Mouse (Mus musculus) cerebellum, postnatal 10 days (tissue): Measurements from ENCODE around the gene Enah.

Experiments used
- DNase-seq, 2 experiments: peaks; one replicate each; pipeline ENCODE4 v3.0.0; 2021; ENCODE audit warnings: mixed read lengths in 2 of 2

Gene Enah

DNA sequence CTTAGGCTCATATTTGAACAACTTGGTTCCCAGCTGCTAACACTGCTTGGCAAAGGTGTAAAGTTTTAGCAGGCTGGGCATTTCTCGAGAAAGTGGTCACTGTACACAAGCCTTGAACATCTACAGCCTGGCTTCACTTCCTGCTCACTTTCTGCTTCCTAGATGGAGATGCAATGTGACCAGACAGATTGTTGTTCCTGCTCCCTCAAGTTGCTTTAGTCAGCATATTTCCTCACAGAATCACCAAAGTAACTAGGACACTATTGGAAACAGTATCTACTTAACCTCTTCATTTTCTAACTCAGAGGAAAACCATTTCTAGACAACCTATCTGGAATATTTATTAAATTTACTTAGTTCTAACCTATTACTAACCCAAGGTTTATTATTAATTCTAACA is 61.4 kb downstream of the Enah start:
- DNase-seq, result no peak

- no peak for DNase-seq
These were observed 62.1 kb downstream of the Enah start for GRCm38 (mm10) chr1:181957736-181958135.

- no peak for DNase-seq
These were observed 66.2 kb downstream of the Enah start for GRCm38 (mm10) chr1:181953547-181953946.

DNA sequence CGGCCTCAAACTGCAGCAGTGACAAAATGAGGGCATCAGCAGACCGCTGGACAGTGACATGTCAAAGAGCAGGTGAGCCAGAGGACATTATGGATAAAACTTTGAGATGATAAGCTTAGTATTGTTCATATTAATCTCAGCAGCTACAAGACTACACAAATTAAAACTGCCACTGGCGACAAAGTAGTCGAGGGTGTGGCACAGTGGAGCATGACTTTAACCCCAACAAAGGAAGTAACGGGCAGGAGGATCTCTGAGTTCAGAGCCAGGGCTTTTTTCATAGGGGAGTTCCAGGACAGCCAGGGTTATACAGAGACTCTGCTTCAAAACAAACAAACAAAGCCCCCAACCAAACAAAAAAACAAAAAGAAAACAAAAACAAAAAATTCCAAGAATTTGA is 68.5 kb downstream of the Enah start:
- no peak for DNase-seq

GRCm38 (mm10) chr1:181950721-181951120 is 69.1 kb downstream of the Enah start:
- DNase-seq, result no peak

DNA sequence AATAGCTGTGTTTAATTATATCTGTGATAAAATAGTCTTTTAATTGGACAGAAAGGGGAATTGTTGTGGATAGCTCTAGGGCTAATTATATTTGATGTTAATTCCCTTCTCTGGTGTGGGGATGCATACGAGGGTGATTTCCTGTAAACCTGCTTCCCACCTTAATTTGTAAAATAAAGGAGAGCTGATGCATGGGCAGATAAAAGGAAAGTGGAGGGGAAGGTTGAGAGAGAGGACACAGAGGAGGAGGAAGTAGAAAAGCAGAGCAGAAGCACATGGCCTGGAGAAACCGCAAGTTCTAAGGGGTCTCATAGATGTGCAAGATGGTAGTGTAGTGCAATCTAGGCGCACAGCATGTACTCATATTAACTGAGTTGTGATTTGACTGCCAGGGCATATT is 71.6 kb downstream of the Enah start:
- DNase-seq, result no peak

- no peak for DNase-seq
These were observed 82.7 kb downstream of the Enah start for GRCm38 (mm10) chr1:181937064-181937463.

- DNase-seq, result no peak
These were observed 91.4 kb downstream of the Enah start for GRCm38 (mm10) chr1:181928388-181928787.

DNA sequence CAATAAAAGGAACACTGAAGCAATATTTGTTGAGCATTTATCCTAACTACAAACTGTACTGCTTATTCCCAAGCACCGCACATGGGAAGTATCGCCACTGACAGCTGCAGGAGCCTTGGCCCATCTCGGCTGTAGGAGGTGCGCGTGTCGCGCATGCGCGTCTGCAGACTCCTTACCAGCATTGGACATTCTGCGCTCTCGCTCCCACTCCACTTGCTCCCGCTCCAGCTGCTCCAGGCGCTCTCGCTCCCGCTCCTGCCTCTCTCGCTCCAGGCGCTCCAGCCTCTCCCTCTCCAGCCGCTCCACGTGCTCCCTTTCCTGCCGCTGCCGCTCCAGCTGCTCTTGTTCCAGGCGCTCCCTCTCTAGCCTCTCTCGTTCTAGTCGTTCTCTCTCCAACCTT is 96.4 kb downstream of the Enah start:
- DNase-seq, result peak; percentile 6 to 8

- DNase-seq, result peak; percentile 15 to 19
These were observed 98.0 kb downstream of the Enah start for GRCm38 (mm10) chr1:181921580-181922494.

- DNase-seq, result no peak
These were observed 107.9 kb downstream of the Enah start for GRCm38 (mm10) chr1:181911841-181912240.

DNA sequence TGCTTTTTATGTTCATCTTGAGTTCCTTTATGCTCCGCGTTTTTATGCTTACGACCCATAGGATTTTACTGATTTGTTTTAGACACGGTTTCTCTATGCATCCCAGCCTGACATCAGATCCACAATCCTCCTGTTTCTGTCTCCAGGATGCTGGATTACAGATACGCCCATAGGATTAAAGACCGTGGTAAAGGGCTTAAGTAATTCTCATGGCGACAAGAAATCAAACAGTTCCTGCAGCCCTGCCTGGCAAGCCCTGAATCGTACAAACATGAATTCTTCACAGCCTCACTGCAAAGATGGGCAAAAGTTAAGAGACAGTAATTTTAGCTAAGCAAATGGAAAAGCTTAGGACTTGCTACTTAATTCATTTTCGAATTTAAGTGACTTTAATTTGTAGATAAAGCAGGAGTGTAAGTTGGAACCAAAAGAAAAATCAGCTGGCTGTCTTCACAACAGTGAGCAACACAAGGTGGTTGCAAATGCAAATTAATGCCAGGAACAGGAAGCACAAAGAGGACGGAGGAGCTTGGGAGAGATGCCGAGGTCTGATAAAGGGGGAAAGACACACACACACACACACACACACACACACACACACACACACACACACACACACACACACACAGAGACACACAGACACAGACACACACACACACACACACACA is 118.0 kb downstream of the Enah start:
- no peak for DNase-seq

- no peak for DNase-seq
These were observed 118.9 kb downstream of the Enah start for GRCm38 (mm10) chr1:181900846-181901245.

DNA sequence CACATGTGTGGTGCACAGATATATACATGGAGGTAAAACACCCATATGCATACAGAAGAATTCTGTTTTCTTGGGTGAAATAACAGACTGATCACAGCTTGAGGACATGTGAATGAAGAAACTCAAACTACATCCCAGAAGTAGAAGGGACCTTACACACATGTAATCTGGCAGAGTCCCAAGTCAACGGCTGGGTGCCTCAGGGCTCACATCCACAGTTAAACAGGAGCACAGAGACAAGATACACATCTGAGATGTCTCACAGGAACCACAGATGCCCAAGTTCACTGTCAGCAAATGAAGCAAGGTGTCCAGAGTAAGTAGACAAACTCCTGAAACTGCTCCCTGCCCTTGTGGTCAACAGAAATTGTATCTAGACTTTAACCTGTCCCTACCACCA is 120.8 kb downstream of the Enah start:
- DNase-seq, result no peak

GRCm38 (mm10) chr1:181896991-181897390 is 122.8 kb downstream of the Enah start:
- no peak for DNase-seq

- DNase-seq, result peak; percentile 24 to 35
These were observed 126.1 kb downstream of the Enah start for GRCm38 (mm10) chr1:181893721-181894120.

DNA sequence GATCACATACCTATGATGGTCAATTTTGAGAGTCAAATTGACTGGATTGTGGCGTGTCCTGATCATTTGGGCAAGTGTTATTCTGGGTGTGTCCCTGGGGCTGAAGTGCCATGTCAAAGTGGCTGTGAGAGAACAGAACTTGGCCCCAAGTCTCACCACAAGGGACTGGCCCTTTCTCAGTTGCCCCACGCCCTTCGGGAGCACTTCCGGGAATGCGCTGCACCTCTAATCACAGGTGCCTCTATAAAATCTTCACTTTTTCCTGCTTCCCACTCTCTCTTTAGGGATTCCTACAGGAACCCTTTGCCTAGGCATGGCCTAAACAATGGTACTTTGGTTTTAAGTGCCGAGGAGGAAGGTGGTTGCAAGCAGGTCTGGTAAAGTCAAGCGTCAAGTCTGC is 130.1 kb downstream of the Enah start:
- DNase-seq, result no peak

- peak; percentile 94 to 97 for DNase-seq
These were observed 131.0 kb downstream of the Enah start for GRCm38 (mm10) chr1:181888801-181889200.

DNA sequence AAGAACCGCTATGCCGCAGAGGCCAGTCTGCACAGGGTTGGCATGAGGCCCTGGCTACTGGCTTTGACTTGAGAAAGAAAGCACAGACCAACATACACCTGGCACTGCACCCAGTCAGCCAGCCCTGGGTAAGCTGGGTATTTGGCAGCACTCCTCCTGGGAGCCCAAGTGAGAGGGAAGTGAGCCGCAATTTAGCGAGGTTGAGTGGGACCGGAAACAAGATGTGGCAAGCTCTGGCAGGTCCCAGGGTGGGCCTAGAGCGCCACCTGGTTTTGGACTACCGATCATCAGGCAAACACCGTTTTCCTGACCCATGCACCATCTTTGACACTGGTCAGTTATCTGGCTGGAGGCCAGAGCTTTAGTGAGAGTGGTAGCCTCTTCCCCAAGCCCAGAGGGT is 138.3 kb downstream of the Enah start:
- DNase-seq, result peak; percentile 92 to 95

GRCm38 (mm10) chr1:181880752-181881325 is 139.0 kb downstream of the Enah start:
- DNase-seq, result peak; percentile 70 to 80

- DNase-seq, result peak; percentile 77 to 87
These were observed 141.4 kb downstream of the Enah start for GRCm38 (mm10) chr1:181878436-181878835.

- peak in 1 of 2 experiments; percentile 74 for DNase-seq
These were observed 142.7 kb downstream of the Enah start for GRCm38 (mm10) chr1:181877088-181877487.

DNA sequence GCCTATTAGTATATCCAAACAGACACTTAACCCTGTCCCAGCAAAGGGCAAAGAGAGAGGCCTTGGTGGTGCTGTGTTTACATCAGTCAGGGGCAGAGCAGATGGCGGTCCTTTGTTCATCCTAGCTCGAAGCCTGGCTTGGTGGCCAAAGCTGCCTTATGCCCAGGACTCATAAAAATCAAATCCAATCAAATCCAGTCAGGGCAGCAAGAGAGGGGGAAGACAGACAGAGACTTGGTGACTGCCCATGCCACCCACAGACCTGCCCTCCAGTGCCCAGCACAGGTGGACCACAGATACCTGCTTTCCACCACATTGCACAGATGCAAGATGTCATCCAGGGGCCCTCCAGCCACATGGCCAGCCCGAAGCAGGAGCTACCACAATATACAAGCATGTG is 143.1 kb downstream of the Enah start:
- peak; percentile 66 to 69 for DNase-seq
